10 mouse cellular contexts compared by ENCODE assay signal in the genomic region with DNA sequence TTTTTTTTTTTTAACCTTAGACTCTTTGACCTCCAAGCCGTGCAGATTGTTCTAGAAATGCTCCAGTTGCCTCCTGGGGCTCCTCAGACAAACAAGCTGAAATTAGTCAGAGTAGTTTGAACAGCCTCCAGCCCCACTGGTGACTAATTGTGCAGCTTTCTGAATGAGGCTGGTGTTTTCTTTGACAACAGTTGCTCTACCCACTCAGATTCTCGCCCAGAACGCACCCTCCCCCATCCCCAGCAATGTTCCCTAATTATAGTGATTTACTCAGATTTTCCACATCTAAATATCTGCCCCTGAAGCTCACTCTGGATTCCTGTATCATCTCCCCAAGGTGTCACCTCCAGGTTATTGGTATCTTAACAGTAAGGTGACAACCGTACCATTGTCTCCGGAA.
DNase-seq lines count a peak whose midpoint lies in the region.
"Had no signal": no experiment of that assay in that cellular context is flagged by ENCODE, and none has a peak within 500 bp of the region (broad histone marks: within the 10 kb centered on the region; RNA-seq: fewer than 3 reads in every experiment).

No protein-coding gene starts in this region.

- intact Hi-C loops in left cerebral cortex, postnatal 4 days (cut with DNase I): no loop called here

- peak; percentile 26 to 67 for DNase-seq in adrenal gland, adult (ENCODE audit: inconsistent age in 2 of 2, low spot score in 1 of 2)
- DNase-seq in adrenal gland, adult 18-20 months (ENCODE audit: low spot score in 2 of 2): no peak
- DNase-seq in left cerebral cortex, adult 11 months (ENCODE audit: low spot score): peak; percentile 39
- DNase-seq in left cerebral cortex, postnatal 4 days: no peak
- peak; percentile 56 to 69 for DNase-seq in layer of hippocampus, postnatal 10 days (ENCODE audit: low spot score in 2 of 2)
- DNase-seq in right cerebral cortex, postnatal 36 days (ENCODE audit: low spot score in 2 of 2): peak; percentile 60 to 61
- no peak for DNase-seq in lung, postnatal 14 days
- DNase-seq in spleen, adult 18-20 months: no peak
- DNase-seq: liver; lung, postnatal 4 days had no signal

Comparison
In these comparisons a context has a peak if more than half of its experiments do, and no peak if none do; other contexts are left out.
1. DNase-seq: peak in adrenal gland, adult (2 of 2), left cerebral cortex, adult 11 months (single experiment), layer of hippocampus, postnatal 10 days (2 of 2) and right cerebral cortex, postnatal 36 days (2 of 2); none in adrenal gland, adult 18-20 months (0 of 2), left cerebral cortex, postnatal 4 days (single experiment), lung, postnatal 14 days (single experiment) and spleen, adult 18-20 months (0 of 2).